Mouse (Mus musculus): ENCODE data around the gene Krtap16-3. TPM values are rescaled to one million over a fixed set of nuclear protein-coding genes. Genes with fewer than 3 reads are reported as not detected.

Krtap16-3 gene
- not detected in 2 replicates for polyA plus RNA-seq (2012; rRNA removed)

- Histone ChIP-seq H3K4me3 (ENCODE audit: control insufficient read depth, low read depth, low read length) (no peak within 1 kb of the TSS), H3K27me3 (ENCODE audit: control insufficient read depth, insufficient read depth, low read length) (no peaks in the 10 kb centered on the region), H3K36me3 (ENCODE audit: control insufficient read depth, insufficient read depth, low read length) (no peaks in the 10 kb centered on the region), H3K4me1 (ENCODE audit: control insufficient read depth, insufficient read depth, low read length) (no peaks in the 10 kb centered on the region), H3K27ac (ENCODE audit: control insufficient read depth, insufficient read depth, low read depth, low read length) (no peak within 1 kb of the TSS)
- no peak for TF ChIP-seq CTCF (IDR thresholded peaks at IDR 0.05; ENCODE audit: control insufficient read depth, insufficient read depth, insufficient replicate concordance, low read depth, low read length)
- no peak for TF ChIP-seq POLR2A (IDR thresholded peaks at IDR 0.05; ENCODE audit: control insufficient read depth, low read depth, low read length)
Observed at GRCm38 (mm10) chr16:88962773-88963172, at the start of gene Krtap16-3. Krtap16-3 (minus strand) TSS chr16:88962873.

- Histone ChIP-seq H3K27ac (ENCODE audit: control insufficient read depth, insufficient read depth, low read depth, low read length) (no peak within 1 kb of the TSS), H3K27me3 (ENCODE audit: control insufficient read depth, insufficient read depth, low read length) (no peaks in the 10 kb centered on the region), H3K36me3 (ENCODE audit: control insufficient read depth, insufficient read depth, low read length) (no peaks in the 10 kb centered on the region), H3K4me3 (ENCODE audit: control insufficient read depth, low read depth, low read length) (no peak within 1 kb of the TSS), H3K4me1 (ENCODE audit: control insufficient read depth, insufficient read depth, low read length) (no peaks in the 10 kb centered on the region)
- TF ChIP-seq CTCF (IDR thresholded peaks at IDR 0.05; ENCODE audit: control insufficient read depth, insufficient read depth, insufficient replicate concordance, low read depth, low read length) (no peak), POLR2A (IDR thresholded peaks at IDR 0.05; ENCODE audit: control insufficient read depth, low read depth, low read length) (no peak)
Observed at GRCm38 (mm10) chr16:89010659-89011058, 48.0 kb upstream of the Krtap16-3 start, which contains the start of gene Krtap22-2. Krtap22-2 (minus strand) TSS chr16:89010759.

- Histone ChIP-seq H3K27ac (ENCODE audit: control insufficient read depth, insufficient read depth, low read depth, low read length) (no peak overlapping the region), H3K27me3 (ENCODE audit: control insufficient read depth, insufficient read depth, low read length) (no peaks in the 10 kb centered on the region), H3K36me3 (ENCODE audit: control insufficient read depth, insufficient read depth, low read length) (no peaks in the 10 kb centered on the region), H3K4me3 (ENCODE audit: control insufficient read depth, low read depth, low read length) (no peak overlapping the region), H3K4me1 (ENCODE audit: control insufficient read depth, insufficient read depth, low read length) (no peaks in the 10 kb centered on the region)
- TF ChIP-seq POLR2A (IDR thresholded peaks at IDR 0.05; ENCODE audit: control insufficient read depth, low read depth, low read length) (no peak), CTCF (IDR thresholded peaks at IDR 0.05; ENCODE audit: control insufficient read depth, insufficient read depth, insufficient replicate concordance, low read depth, low read length) (no peak)
Observed at GRCm38 (mm10) chr16:88941106-88941505, 21.6 kb downstream of the Krtap16-3 start.

- H3K4me3 ChIP-seq (ENCODE audit: control insufficient read depth, low read depth, low read length), result no peak overlapping the region
- H3K36me3 ChIP-seq (ENCODE audit: control insufficient read depth, insufficient read depth, low read length), result no peaks in the 10 kb centered on the region
- H3K27me3 ChIP-seq (ENCODE audit: control insufficient read depth, insufficient read depth, low read length), result no peaks in the 10 kb centered on the region
- TF ChIP-seq CTCF (IDR thresholded peaks at IDR 0.05; ENCODE audit: control insufficient read depth, insufficient read depth, insufficient replicate concordance, low read depth, low read length) (peak; percentile 20; the same call in 1 of the 2 replicates), POLR2A (IDR thresholded peaks at IDR 0.05; ENCODE audit: control insufficient read depth, low read depth, low read length) (no peak)
- no peak overlapping the region for H3K27ac ChIP-seq (ENCODE audit: control insufficient read depth, insufficient read depth, low read depth, low read length)
- no peaks in the 10 kb centered on the region for H3K4me1 ChIP-seq (ENCODE audit: control insufficient read depth, insufficient read depth, low read length)
Observed at GRCm38 (mm10) chr16:88938252-88938651, 24.4 kb downstream of the Krtap16-3 start.

- no peak within 1 kb of the TSS for H3K27ac ChIP-seq (ENCODE audit: control insufficient read depth, insufficient read depth, low read depth, low read length)
- no peaks in the 10 kb centered on the region for H3K36me3 ChIP-seq (ENCODE audit: control insufficient read depth, insufficient read depth, low read length)
- H3K4me3 ChIP-seq (ENCODE audit: control insufficient read depth, low read depth, low read length), result no peak within 1 kb of the TSS
- H3K27me3 ChIP-seq (ENCODE audit: control insufficient read depth, insufficient read depth, low read length), result no peaks in the 10 kb centered on the region
- H3K4me1 ChIP-seq (ENCODE audit: control insufficient read depth, insufficient read depth, low read length), result no peaks in the 10 kb centered on the region
- TF ChIP-seq CTCF (IDR thresholded peaks at IDR 0.05; ENCODE audit: control insufficient read depth, insufficient read depth, insufficient replicate concordance, low read depth, low read length) (no peak), POLR2A (IDR thresholded peaks at IDR 0.05; ENCODE audit: control insufficient read depth, low read depth, low read length) (no peak)
Observed at GRCm38 (mm10) chr16:88932165-88932564, 30.5 kb downstream of the Krtap16-3 start, which contains the start of gene Krtap19-9b. Krtap19-9b (minus strand) TSS chr16:88932265.

Other genes with a start within 250 kb of the Krtap16-3 start
- not detected in 2 replicates for gene Krtap13-1, start 234.0 kb downstream of the Krtap16-3 start, polyA plus RNA-seq (2012; rRNA removed)
- gene Krtap13, start 211.2 kb downstream of the Krtap16-3 start, polyA plus RNA-seq (2012; rRNA removed), result 0.12 and 0.17 TPM in 2 replicates
- not detected in 2 replicates for gene 2310034C09Rik, start 204.0 kb downstream of the Krtap16-3 start, polyA plus RNA-seq (2012; rRNA removed)
- not detected in 2 replicates for gene 2310057N15Rik, start 188.7 kb downstream of the Krtap16-3 start, polyA plus RNA-seq (2012; rRNA removed)
- not detected in 2 replicates for gene Gm5965, start 185.0 kb downstream of the Krtap16-3 start, polyA plus RNA-seq (2012; rRNA removed)
- not detected in 2 replicates for gene Gm20741, start 150.7 kb downstream of the Krtap16-3 start, polyA plus RNA-seq (2012; rRNA removed)
- not detected in 2 replicates for gene Krtap15, start 142.7 kb downstream of the Krtap16-3 start, polyA plus RNA-seq (2012; rRNA removed)
- not detected in 2 replicates for gene Krtap14, start 136.7 kb downstream of the Krtap16-3 start, polyA plus RNA-seq (2012; rRNA removed)
- gene Krtap19-1, start 93.5 kb downstream of the Krtap16-3 start, polyA plus RNA-seq (2012; rRNA removed), result not detected in 2 replicates
- gene Krtap19-2, start 88.6 kb downstream of the Krtap16-3 start, polyA plus RNA-seq (2012; rRNA removed), result not detected in 2 replicates
- gene Krtap19-3, start 84.8 kb downstream of the Krtap16-3 start, polyA plus RNA-seq (2012; rRNA removed), result not detected in 2 replicates
- gene Krtap19-4, start 77.8 kb downstream of the Krtap16-3 start, polyA plus RNA-seq (2012; rRNA removed), result not detected in 2 replicates
- not detected in 2 replicates for gene Krtap19-5, start 66.4 kb downstream of the Krtap16-3 start, polyA plus RNA-seq (2012; rRNA removed)
- gene Krtap19-9b, start 30.6 kb downstream of the Krtap16-3 start, polyA plus RNA-seq (2012; rRNA removed), result not detected in 2 replicates
- not detected in 2 replicates for gene Krtap22-2, start 47.9 kb upstream of the Krtap16-3 start, polyA plus RNA-seq (2012; rRNA removed)
- not detected in 2 replicates for gene Gm10229, start 52.4 kb upstream of the Krtap16-3 start, polyA plus RNA-seq (2012; rRNA removed)
- not detected in 2 replicates for gene Krtap6-1, start 68.8 kb upstream of the Krtap16-3 start, polyA plus RNA-seq (2012; rRNA removed)
- not detected in 2 replicates for gene Gm10228, start 78.6 kb upstream of the Krtap16-3 start, polyA plus RNA-seq (2012; rRNA removed)
- gene Krtap6-5, start 85.0 kb upstream of the Krtap16-3 start, polyA plus RNA-seq (2012; rRNA removed), result not detected in 2 replicates
- 0.99 and 1.1 TPM in 2 replicates for gene 1110025L11Rik, start 101.1 kb upstream of the Krtap16-3 start, polyA plus RNA-seq (2012; rRNA removed)
- gene Krtap6-3, start 121.1 kb upstream of the Krtap16-3 start, polyA plus RNA-seq (2012; rRNA removed), result not detected in 2 replicates
- gene Gm6358, start 178.0 kb upstream of the Krtap16-3 start, polyA plus RNA-seq (2012; rRNA removed), result not detected in 2 replicates
- not detected in 2 replicates for gene Gm10061, start 188.2 kb upstream of the Krtap16-3 start, polyA plus RNA-seq (2012; rRNA removed)
- gene Gm9789, start 195.1 kb upstream of the Krtap16-3 start, polyA plus RNA-seq (2012; rRNA removed), result 8.4 and 15.0 TPM in 2 replicates
- gene Gm7735, start 206.6 kb upstream of the Krtap16-3 start, polyA plus RNA-seq (2012; rRNA removed), result not detected in 2 replicates
- gene 1110057P08Rik, start 211.9 kb upstream of the Krtap16-3 start, polyA plus RNA-seq (2012; rRNA removed), result not detected in 2 replicates
- not detected in 2 replicates for gene Krtap20-2, start 243.0 kb upstream of the Krtap16-3 start, polyA plus RNA-seq (2012; rRNA removed)